Mouse (Mus musculus): Measurements from ENCODE around the gene Hoxa2. TPM values are rescaled to one million over a fixed set of nuclear protein-coding genes. Genes with fewer than 3 reads are reported as not detected.

Gene Hoxa2
- polyA plus RNA-seq, 1 experiment: 0.16 TPM

GRCm38 (mm10) chr6:52137841-52138535, 26.6 kb downstream of the Hoxa2 start:
- H3K79me3 ChIP-seq (ENCODE audit: low read depth): no peaks in the 10 kb centered on the region
- no peaks in the 10 kb centered on the region for H3K79me2 ChIP-seq (ENCODE audit: control insufficient read depth, insufficient read depth)
- H3K27me3 ChIP-seq (ENCODE audit: control insufficient read depth, insufficient read depth, insufficient read length): no peaks in the 10 kb centered on the region
- TF ChIP-seq MYOG (IDR thresholded peaks at IDR 0.05; ENCODE audit: control insufficient read depth, extremely low read depth, insufficient read length) (no peak), USF1 (IDR thresholded peaks at IDR 0.05; ENCODE audit: low read depth) (no peak), MAX (IDR thresholded peaks at IDR 0.05) (no peak), FOSL1 (IDR thresholded peaks at IDR 0.05; ENCODE audit: insufficient read depth, low read length, poor library complexity, severe bottlenecking) (no peak), MYOD1 (IDR thresholded peaks at IDR 0.05; ENCODE audit: control insufficient read depth, insufficient read length, low read depth) (no peak), CEBPB (IDR thresholded peaks at IDR 0.05; ENCODE audit: low read depth) (no peak), CTCF (IDR thresholded peaks at IDR 0.05; ENCODE audit: control insufficient read depth, insufficient read depth, insufficient read length) (no peak)
- H3K4me3 ChIP-seq (ENCODE audit: insufficient read depth, poor library complexity, severe bottlenecking): no peak overlapping the region
- H3K36me3 ChIP-seq (ENCODE audit: control insufficient read depth, insufficient read depth): no peaks in the 10 kb centered on the region
- H3ac ChIP-seq (ENCODE audit: control insufficient read depth, insufficient read length, low read depth): no peak overlapping the region

- Histone ChIP-seq H3K79me2 (ENCODE audit: control insufficient read depth, insufficient read depth) (no peaks in the 10 kb centered on the region), H3K36me3 (ENCODE audit: control insufficient read depth, insufficient read depth) (no peaks in the 10 kb centered on the region)
Observed at GRCm38 (mm10) chr6:52123673-52124072, 41.0 kb downstream of the Hoxa2 start.

GRCm38 (mm10) chr6:52121173-52121572, 43.5 kb downstream of the Hoxa2 start:
- H3K4me3 ChIP-seq (ENCODE audit: insufficient read depth, poor library complexity, severe bottlenecking): no peak overlapping the region
- no peaks in the 10 kb centered on the region for H3K36me3 ChIP-seq (ENCODE audit: control insufficient read depth, insufficient read depth)
- H3ac ChIP-seq (ENCODE audit: control insufficient read depth, insufficient read length, low read depth): no peak overlapping the region
- H3K79me2 ChIP-seq (ENCODE audit: control insufficient read depth, insufficient read depth): no peaks in the 10 kb centered on the region
- no peaks in the 10 kb centered on the region for H3K27me3 ChIP-seq (ENCODE audit: control insufficient read depth, insufficient read depth, insufficient read length)
- TF ChIP-seq CEBPB (IDR thresholded peaks at IDR 0.05; ENCODE audit: low read depth) (no peak), MAX (IDR thresholded peaks at IDR 0.05) (no peak), USF1 (IDR thresholded peaks at IDR 0.05; ENCODE audit: low read depth) (no peak), FOSL1 (IDR thresholded peaks at IDR 0.05; ENCODE audit: insufficient read depth, low read length, poor library complexity, severe bottlenecking) (no peak), CTCF (IDR thresholded peaks at IDR 0.05; ENCODE audit: control insufficient read depth, insufficient read depth, insufficient read length) (no peak), MYOD1 (IDR thresholded peaks at IDR 0.05; ENCODE audit: control insufficient read depth, insufficient read length, low read depth) (no peak), MYOG (IDR thresholded peaks at IDR 0.05; ENCODE audit: control insufficient read depth, extremely low read depth, insufficient read length) (no peak)
- H3K79me3 ChIP-seq (ENCODE audit: low read depth): no peaks in the 10 kb centered on the region

More at GRCm38 (mm10) chr6:52123673-52124072, 41.0 kb downstream of the Hoxa2 start:
- Histone ChIP-seq H3K27me3 (ENCODE audit: control insufficient read depth, insufficient read depth, insufficient read length) (no peaks in the 10 kb centered on the region), H3K4me3 (ENCODE audit: insufficient read depth, poor library complexity, severe bottlenecking) (no peak overlapping the region), H3K79me3 (ENCODE audit: low read depth) (no peaks in the 10 kb centered on the region), H3ac (ENCODE audit: control insufficient read depth, insufficient read length, low read depth) (no peak overlapping the region)
- TF ChIP-seq CEBPB (IDR thresholded peaks at IDR 0.05; ENCODE audit: low read depth): no peak
- TF ChIP-seq FOSL1 (IDR thresholded peaks at IDR 0.05; ENCODE audit: insufficient read depth, low read length, poor library complexity, severe bottlenecking): no peak
- no peak for TF ChIP-seq USF1 (IDR thresholded peaks at IDR 0.05; ENCODE audit: low read depth)
- no peak for TF ChIP-seq MYOD1 (IDR thresholded peaks at IDR 0.05; ENCODE audit: control insufficient read depth, insufficient read length, low read depth)
- no peak for TF ChIP-seq MAX (IDR thresholded peaks at IDR 0.05)
- no peak for TF ChIP-seq CTCF (IDR thresholded peaks at IDR 0.05; ENCODE audit: control insufficient read depth, insufficient read depth, insufficient read length)
- no peak for TF ChIP-seq MYOG (IDR thresholded peaks at IDR 0.05; ENCODE audit: control insufficient read depth, extremely low read depth, insufficient read length)

- no peaks in the 10 kb centered on the region for H3K79me3 ChIP-seq (ENCODE audit: low read depth)
- no peak overlapping the region for H3K4me3 ChIP-seq (ENCODE audit: insufficient read depth, poor library complexity, severe bottlenecking)
- H3K27me3 ChIP-seq (ENCODE audit: control insufficient read depth, insufficient read depth, insufficient read length): no peaks in the 10 kb centered on the region
- H3K79me2 ChIP-seq (ENCODE audit: control insufficient read depth, insufficient read depth): no peaks in the 10 kb centered on the region
- no peak overlapping the region for H3ac ChIP-seq (ENCODE audit: control insufficient read depth, insufficient read length, low read depth)
- no peaks in the 10 kb centered on the region for H3K36me3 ChIP-seq (ENCODE audit: control insufficient read depth, insufficient read depth)
- no peak for TF ChIP-seq FOSL1 (IDR thresholded peaks at IDR 0.05; ENCODE audit: insufficient read depth, low read length, poor library complexity, severe bottlenecking)
Observed at GRCm38 (mm10) chr6:52118903-52119635, 45.6 kb downstream of the Hoxa2 start.

- H3K27me3 ChIP-seq (ENCODE audit: control insufficient read depth, insufficient read depth, insufficient read length): no peaks in the 10 kb centered on the region
- H3K36me3 ChIP-seq (ENCODE audit: control insufficient read depth, insufficient read depth): no peaks in the 10 kb centered on the region
- H3K4me3 ChIP-seq (ENCODE audit: insufficient read depth, poor library complexity, severe bottlenecking): no peak overlapping the region
- no peaks in the 10 kb centered on the region for H3K79me2 ChIP-seq (ENCODE audit: control insufficient read depth, insufficient read depth)
- H3K79me3 ChIP-seq (ENCODE audit: low read depth): no peaks in the 10 kb centered on the region
- TF ChIP-seq MYOG (IDR thresholded peaks at IDR 0.05; ENCODE audit: control insufficient read depth, extremely low read depth, insufficient read length) (no peak), MAX (IDR thresholded peaks at IDR 0.05) (no peak), USF1 (IDR thresholded peaks at IDR 0.05; ENCODE audit: low read depth) (no peak), CEBPB (IDR thresholded peaks at IDR 0.05; ENCODE audit: low read depth) (no peak), CTCF (IDR thresholded peaks at IDR 0.05; ENCODE audit: control insufficient read depth, insufficient read depth, insufficient read length) (no peak)
- H3ac ChIP-seq (ENCODE audit: control insufficient read depth, insufficient read length, low read depth): no peak overlapping the region
Observed at GRCm38 (mm10) chr6:52115899-52116298, 48.7 kb downstream of the Hoxa2 start.

Other genes starting within 250 kb of the Hoxa2 start
- 13.3 TPM for gene Skap2, start 152.3 kb downstream of the Hoxa2 start, polyA plus RNA-seq (2012; fragmentation: generic; extraction: Trizol)
- gene Hoxa1, start 6.5 kb downstream of the Hoxa2 start, polyA plus RNA-seq (2012; fragmentation: generic; extraction: Trizol): 0.96 TPM
- 0.07 TPM for gene 5730596B20Rik, start 12.7 kb upstream of the Hoxa2 start, polyA plus RNA-seq (2012; fragmentation: generic; extraction: Trizol)
- gene Hoxa4, start 26.9 kb upstream of the Hoxa2 start, polyA plus RNA-seq (2012; fragmentation: generic; extraction: Trizol): 0.74 TPM
- 1.5 TPM for gene Hoxa5, start 39.8 kb upstream of the Hoxa2 start, polyA plus RNA-seq (2012; fragmentation: generic; extraction: Trizol)
- 0.96 TPM for gene Hoxa6, start 43.9 kb upstream of the Hoxa2 start, polyA plus RNA-seq (2012; fragmentation: generic; extraction: Trizol)
- gene Hoxa3, start 48.5 kb upstream of the Hoxa2 start, polyA plus RNA-seq (2012; fragmentation: generic; extraction: Trizol): 0.67 TPM
- 0.75 TPM for gene Gm28308, start 48.5 kb upstream of the Hoxa2 start, polyA plus RNA-seq (2012; fragmentation: generic; extraction: Trizol)
- 7.5 TPM for gene Hoxa7, start 57.0 kb upstream of the Hoxa2 start, polyA plus RNA-seq (2012; fragmentation: generic; extraction: Trizol)
- 19.3 TPM for gene Hoxa9, start 66.3 kb upstream of the Hoxa2 start, polyA plus RNA-seq (2012; fragmentation: generic; extraction: Trizol)
- gene Hoxa10, start 76.0 kb upstream of the Hoxa2 start, polyA plus RNA-seq (2012; fragmentation: generic; extraction: Trizol): 19.8 TPM
- 19.2 TPM for gene Hoxa11, start 81.0 kb upstream of the Hoxa2 start, polyA plus RNA-seq (2012; fragmentation: generic; extraction: Trizol)
- 0.77 TPM for gene Hoxa13, start 96.0 kb upstream of the Hoxa2 start, polyA plus RNA-seq (2012; fragmentation: generic; extraction: Trizol)
- gene Evx1, start 148.7 kb upstream of the Hoxa2 start, polyA plus RNA-seq (2012; fragmentation: generic; extraction: Trizol): not detected